Mouse (Mus musculus) kidney, adult 8-10 months (tissue): ENCODE measurements around the gene Lrrc61.
"Not testable (repeated sequence)": the region's sequence is repeated elsewhere in the genome, so short reads cannot be mapped to it uniquely, and the experiment has no call there.

Experiments used
- DNase-seq, 2 experiments: peaks; one replicate each; pipeline ENCODE4 v3.0.0; 2022

Lrrc61 gene

GRCm38 (mm10) chr6:48554280-48555103 is at the start of gene Lrrc61:
Gene Lrrc61, plus strand, starts transcription at chr6:48554796.
- DNase-seq: peak; percentile 96 to 97

DNA sequence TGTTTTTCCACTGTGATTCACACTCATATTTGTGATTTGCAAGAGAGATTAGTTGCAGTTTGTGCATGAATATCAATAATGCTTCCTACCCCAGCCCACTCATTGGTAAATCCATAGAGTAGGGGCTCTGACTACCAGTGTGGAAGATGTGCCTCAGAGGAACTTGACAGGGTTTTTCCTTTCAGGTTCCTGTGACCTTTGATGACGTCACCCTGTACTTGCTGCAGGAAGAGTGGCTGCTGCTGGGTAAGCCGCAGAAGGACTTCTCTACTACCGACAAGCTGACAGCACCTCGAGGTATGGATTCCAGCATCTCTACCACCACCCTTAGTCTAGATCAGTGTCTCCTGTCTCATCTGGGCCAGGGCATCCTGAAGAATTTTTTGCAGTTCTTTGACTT is 46.5 kb upstream of the Lrrc61 start:
- DNase-seq: no peak

DNA sequence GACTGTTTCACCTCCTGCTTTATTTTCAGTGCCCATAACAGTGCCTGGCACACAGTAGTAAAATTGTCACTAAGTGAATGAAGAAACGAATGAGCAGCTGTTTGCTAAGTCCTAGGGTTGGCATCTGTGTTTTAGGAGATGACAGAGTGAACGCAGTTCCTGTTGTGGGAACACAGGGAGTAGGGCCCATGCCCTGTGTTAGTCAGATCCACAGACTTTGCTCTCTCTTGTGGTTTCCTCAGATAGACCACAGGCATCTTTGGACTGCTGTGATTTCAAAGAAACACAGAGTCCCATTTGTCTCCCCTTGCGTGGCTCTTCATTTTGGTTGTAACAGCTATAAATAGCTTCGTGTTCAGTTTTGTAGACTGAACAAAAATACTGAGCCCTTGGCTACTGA is 44.2 kb upstream of the Lrrc61 start:
- no peak for DNase-seq

DNA sequence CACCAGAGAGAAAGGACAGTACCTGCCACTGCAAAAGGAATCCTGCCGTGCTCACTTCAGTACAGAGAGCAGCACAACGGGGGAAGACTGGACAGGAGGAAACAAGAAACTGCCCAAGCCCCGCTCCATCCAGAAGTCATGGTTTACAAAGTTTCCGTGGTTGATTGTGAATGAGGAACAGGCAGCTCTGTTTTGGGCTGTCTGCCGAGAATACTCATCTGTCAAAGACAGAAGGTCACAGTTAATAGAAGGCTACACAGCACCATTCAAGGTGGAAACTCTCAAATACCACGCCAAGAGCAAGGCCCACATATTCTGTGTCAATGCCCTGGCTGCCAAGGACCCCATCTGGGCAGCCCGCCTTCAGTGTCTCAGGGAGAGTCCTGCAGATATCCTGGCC is 42.7 kb upstream of the Lrrc61 start:
- no peak for DNase-seq

- not testable (repeated sequence) for DNase-seq
Observed at GRCm38 (mm10) chr6:48524882-48525281, 29.7 kb upstream of the Lrrc61 start.

GRCm38 (mm10) chr6:48527901-48528300 is 26.7 kb upstream of the Lrrc61 start:
- no peak for DNase-seq

DNA sequence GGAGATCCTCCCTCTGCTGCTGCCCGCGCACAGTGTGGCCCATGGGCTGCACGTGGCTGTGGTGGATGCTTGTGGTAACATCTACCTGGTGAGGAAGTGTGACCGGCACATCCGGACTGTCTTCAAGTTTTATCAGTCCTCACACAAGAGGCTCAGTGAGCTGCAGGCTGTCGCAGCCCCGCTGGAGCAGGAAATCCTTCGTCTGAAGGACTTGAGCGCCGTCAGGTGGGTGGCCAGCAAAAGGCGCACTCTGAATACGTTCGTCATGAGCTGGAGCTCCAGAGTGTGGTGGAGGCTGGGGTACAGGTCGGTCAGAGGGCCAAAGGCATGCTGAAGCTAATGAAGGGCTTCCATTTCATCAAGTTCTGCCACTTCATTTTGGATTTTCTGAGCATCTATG is 25.3 kb upstream of the Lrrc61 start:
- DNase-seq: no peak

DNA sequence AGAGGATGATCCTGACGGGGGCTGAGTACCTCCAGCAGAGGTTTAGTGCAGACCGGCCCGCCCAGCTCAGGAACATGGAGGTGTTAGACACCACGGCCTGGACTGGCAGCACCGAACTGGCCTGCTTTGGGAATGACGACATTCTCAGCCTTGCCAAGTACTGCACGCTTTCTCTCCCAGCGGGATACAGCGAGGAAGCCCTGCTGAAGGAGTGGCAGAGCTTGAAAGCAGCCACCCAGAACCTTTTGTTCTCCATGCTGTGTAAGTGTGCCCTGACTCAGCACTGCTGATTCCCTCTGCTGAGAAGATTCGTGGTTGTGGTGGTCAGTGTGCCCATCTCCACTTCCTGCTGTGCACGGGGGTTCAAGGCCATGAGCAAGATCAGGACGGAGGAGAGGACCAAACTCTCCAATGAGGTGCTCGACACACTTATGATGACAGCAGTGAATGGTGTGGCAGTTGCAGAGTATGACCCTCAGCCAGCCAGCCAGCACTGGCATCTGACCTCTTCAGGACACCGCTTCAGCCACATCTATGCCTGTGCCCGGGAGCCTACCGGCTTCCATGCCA is 24.6 kb upstream of the Lrrc61 start:
- DNase-seq: no peak

DNA sequence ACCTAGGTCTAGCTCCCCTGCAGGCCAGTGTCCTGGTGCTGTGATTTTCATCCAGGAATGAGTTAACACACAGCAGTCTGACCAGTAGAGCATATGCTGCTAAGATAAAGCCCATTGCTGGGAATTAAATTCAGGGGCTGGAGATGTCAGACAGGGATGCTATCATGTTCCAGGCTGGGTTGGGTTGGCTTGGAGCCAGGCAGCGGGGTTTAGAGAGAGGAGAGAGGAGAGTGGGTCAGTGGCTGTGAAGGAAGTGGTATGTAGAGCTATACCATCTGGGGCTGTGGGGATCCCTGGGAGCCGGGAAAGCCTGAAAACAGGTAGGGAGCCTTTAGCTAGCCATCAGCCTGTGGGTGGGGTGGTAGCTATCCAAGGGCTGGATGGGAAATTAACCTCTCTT is 23.7 kb upstream of the Lrrc61 start:
- DNase-seq: no peak

DNA sequence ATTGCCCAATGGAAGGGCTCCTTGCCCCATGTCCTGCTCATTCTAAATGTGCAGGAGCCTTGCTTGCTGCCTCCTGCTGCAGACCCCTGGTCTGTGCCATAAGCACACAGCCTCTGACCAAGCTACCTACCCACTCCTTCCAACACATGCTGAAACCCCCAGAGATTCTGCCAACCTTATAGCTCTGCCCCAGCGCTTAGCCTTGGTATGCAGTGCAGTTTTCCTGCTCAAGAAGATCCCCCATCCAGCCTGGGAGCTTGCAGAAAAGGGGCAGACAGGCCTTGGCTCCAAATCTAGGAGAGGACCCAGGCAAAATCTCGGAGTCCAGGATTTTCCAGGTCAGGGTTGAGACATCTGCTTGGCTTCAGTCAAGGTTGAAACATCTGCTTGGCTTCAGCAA is 21.1 kb upstream of the Lrrc61 start:
- no peak for DNase-seq

DNA sequence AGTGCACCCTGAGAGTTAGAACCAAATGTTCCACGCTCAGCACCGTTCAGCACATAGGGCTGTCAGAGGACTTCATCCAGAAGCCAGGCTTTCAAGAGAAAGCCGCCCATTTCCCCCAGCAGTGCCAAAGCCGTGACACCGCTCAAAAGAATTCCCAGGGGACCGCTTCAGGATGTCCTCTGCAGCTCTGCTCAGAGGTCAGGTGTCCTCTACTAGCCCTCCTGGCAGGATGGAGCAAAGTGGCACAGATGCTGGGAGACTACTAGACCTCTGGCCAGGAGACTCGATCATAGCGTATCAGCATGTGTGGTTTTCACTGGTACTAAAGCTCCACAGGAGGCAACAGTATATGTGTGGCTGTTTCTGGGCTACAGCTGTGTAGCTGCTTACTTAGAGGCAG is 19.7 kb upstream of the Lrrc61 start:
- DNase-seq: no peak

- DNase-seq: no peak
Observed at GRCm38 (mm10) chr6:48536091-48536490, 18.5 kb upstream of the Lrrc61 start.

DNA sequence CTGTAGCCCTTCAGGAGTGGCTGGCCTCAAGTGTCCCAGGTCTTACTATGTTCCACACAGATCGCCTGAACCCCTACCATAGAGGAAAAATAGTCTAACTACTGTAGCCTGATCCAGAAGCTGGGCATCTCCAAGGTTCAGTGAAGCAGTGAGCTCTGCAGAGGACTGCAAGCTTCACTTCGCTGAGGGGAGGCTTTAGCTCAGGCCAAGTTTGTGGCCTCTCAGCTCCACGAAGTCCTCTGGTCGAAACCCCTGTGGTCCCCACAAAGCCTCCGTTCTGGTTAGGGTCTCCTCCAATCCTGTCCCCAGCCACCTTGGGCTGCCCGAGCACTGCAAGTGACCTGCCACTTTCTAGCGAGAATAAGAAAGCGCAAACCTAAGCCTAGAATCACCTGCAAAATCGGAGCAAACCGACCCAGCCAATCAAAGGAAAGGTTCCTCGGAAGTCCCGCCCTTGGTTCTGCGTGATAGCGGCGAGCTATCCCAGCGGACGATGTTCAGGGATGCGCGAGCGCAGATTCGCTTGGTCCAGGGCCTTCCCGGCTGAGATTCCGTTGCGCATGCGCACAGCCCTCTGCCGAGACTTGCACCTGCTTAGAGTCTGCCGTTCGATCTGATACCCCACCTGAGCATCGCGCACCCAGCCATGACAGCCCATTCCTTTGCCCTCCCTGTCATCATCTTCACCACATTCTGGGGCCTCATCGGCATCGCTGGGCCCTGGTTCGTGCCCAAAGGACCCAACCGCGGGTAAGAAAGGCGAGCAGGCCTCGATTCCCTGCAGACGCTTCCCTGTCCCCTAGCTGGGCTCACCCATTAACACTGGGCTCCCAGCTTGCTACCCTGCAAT is 17.3 kb upstream of the Lrrc61 start, which contains the start of gene Atp6v0e2:
Atp6v0e2 (plus strand) TSS at position 511 of the 850 bp plus-strand sequence.
- DNase-seq: peak; percentile 80 to 84

- DNase-seq: peak; percentile 62 to 77
Observed at GRCm38 (mm10) chr6:48538841-48539737, 15.5 kb upstream of the Lrrc61 start.

DNA sequence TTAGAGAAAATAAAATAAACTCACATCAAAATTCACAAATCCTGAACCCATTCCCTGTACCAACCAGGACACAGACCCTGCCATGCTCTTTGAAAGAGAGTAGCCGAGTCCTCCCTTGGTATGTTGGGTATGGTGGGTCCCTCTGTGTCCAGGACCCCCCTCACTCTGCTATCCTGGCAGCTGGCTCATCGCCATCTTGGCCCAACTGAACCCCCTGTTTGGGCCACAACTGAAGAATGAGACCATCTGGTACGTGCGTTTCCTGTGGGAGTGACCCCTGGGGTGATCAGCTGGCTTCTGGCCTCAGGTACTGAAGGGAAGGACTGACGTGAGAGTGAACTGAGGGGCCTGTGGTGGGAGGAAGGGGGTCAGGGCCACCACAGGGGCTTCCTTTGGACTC is 14.7 kb upstream of the Lrrc61 start:
- no peak for DNase-seq

GRCm38 (mm10) chr6:48540721-48541120 is 13.9 kb upstream of the Lrrc61 start:
- no peak for DNase-seq

GRCm38 (mm10) chr6:48541560-48542450 is 12.8 kb upstream of the Lrrc61 start:
- peak; percentile 45 to 55 for DNase-seq

DNA sequence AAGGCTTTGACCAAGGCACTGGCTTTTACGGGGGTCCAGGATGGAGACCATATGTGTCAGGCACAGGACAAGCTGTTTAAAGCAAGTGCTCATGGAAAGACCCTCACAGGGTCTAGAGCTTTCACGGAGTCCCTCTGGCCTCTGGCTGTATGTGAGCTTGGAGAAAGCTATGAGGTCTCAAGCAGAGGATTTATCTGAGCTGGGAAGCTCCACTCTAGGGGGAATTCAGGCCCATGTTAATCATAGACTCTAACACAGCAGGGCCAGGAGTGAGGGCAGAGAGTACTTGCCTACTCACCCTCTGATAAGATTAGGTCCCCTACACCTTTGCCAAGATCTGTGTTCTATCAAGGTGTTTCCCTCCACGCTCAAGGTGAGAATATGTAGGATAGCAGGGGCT is 12.0 kb upstream of the Lrrc61 start:
- no peak for DNase-seq

DNA sequence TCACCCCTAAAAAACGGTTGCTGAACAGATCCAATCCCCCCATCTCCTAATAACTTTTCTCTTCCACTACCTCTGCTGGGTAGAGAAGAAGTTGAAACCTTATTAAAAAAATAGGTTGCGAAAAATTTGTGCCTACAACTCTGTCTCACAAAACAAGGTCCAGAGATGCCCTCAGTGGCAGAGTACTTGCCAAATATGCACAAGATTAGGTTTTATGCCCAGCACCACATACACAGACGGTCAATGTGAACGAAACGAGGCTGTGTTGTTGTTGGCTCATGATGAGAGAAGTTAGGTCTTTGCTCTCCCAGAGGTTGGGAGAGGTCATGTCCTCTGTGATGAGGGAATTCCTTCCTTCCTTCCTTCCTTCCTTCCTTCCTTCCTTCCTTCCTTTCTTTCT is 9.3 kb upstream of the Lrrc61 start:
- no peak for DNase-seq

- DNase-seq: peak in 1 of 2 experiments; percentile 54
Observed at GRCm38 (mm10) chr6:48546271-48546670, 8.3 kb upstream of the Lrrc61 start.

- DNase-seq: no peak
Observed at GRCm38 (mm10) chr6:48546858-48547257, 7.7 kb upstream of the Lrrc61 start.
